Mouse (Mus musculus) hindbrain, embryonic 16.5 days (tissue): ENCODE measurements at regions not wholly inside any gene's neighbourhood (a gene's known extent, or its start where the extent isn't known, plus 50 kb on each side); places are given as distances from the start of the nearest gene placed in this dataset.
A peak's percentile ranks its signal among the peaks of the same experiment; 100 is the strongest.

ENCODE experiments used
- ATAC-seq: fragments of 200-750 bp; cut with Nextera tagmentation; 2 replicates; pipeline ENCODE4 v1.8.0; 2017; ENCODE audit warnings: moderate TSS enrichment, moderate library complexity
- H3K27ac ChIP-seq: fragments of 300-500 bp; sonication (generic); 2 replicates; pipeline ENCODE4 v1.5.1; 2014; ENCODE audit warnings: low read depth, mild to moderate bottlenecking, control low read depth, low read length, moderate library complexity
- H3K27me3 ChIP-seq: fragments of 300-500 bp; sonication (generic); replicated peaks from 2 replicates; pipeline ENCODE4 v1.6.1; 2014; ENCODE audit warnings: low read length; ENCODE audit not compliant: control insufficient read depth, insufficient read depth
- H3K36me3 ChIP-seq: fragments of 300-500 bp; sonication (generic); 2 replicates; pipeline ENCODE4 v1.6.1; 2014; ENCODE audit warnings: mild to moderate bottlenecking, low read length, moderate library complexity, mixed read lengths; ENCODE audit not compliant: control insufficient read depth, insufficient read depth
- H3K4me1 ChIP-seq: fragments of 300-500 bp; sonication (generic); 2 replicates; pipeline ENCODE4 v1.6.1; 2014; ENCODE audit warnings: low read depth, low read length; ENCODE audit not compliant: control insufficient read depth, insufficient read depth
- H3K4me2 ChIP-seq: fragments of 300-500 bp; sonication (generic); 2 replicates; pipeline ENCODE4 v1.6.1; 2014; ENCODE audit warnings: mild to moderate bottlenecking, low read length, control low read depth, moderate library complexity
- H3K4me3 ChIP-seq: fragments of 300-500 bp; sonication (generic); 2 replicates; pipeline ENCODE4 v1.5.1; 2014; ENCODE audit warnings: mild to moderate bottlenecking, low read length, control low read depth, moderate library complexity
- H3K9ac ChIP-seq: fragments of 300-500 bp; sonication (generic); 2 replicates; pipeline ENCODE4 v1.6.1; 2014; ENCODE audit warnings: low read depth, mild to moderate bottlenecking, control low read depth, low read length, moderate library complexity
- H3K9me3 ChIP-seq: fragments of 300-500 bp; sonication (generic); 2 replicates; pipeline ENCODE4 v1.6.1; 2014; ENCODE audit warnings: mild to moderate bottlenecking, low read length, moderate library complexity; ENCODE audit not compliant: control insufficient read depth
- WGBS: fragments of 180-500 bp; shearing (Covaris S2); extraction: QIAGEN DNeasy Blood & Tissue Kit; methylation state at CpG from one replicate; pipeline ENCODE4 v1.1.7; 2014; 5-methylcytosine and 5-hydroxymethylcytosine counted together

GRCm38 (mm10) chr10:35328319-35328862 is 383.3 kb downstream of the Amd2 start:
- H3K27ac ChIP-seq: no peak overlapping the region
- no peaks in the 10 kb centered on the region for H3K36me3 ChIP-seq
- H3K4me2 ChIP-seq: no peak overlapping the region
- no peak for ATAC-seq
- H3K9ac ChIP-seq: no peak overlapping the region
- 82% methylated on average over 2 of the region's 2 CpGs for WGBS
- no peak overlapping the region for H3K4me3 ChIP-seq
- H3K4me1 ChIP-seq: no peaks in the 10 kb centered on the region
- no peaks in the 10 kb centered on the region for H3K27me3 ChIP-seq
- H3K9me3 ChIP-seq: no peaks in the 10 kb centered on the region

GRCm38 (mm10) chr10:35298775-35299174 is 412.9 kb downstream of the Amd2 start:
- ATAC-seq: peak; percentile 60; the same call in 1 of the 2 replicates
- no peaks in the 10 kb centered on the region for H3K9me3 ChIP-seq
- H3K4me3 ChIP-seq: no peak overlapping the region
- H3K36me3 ChIP-seq: no peaks in the 10 kb centered on the region
- H3K4me2 ChIP-seq: no peak overlapping the region
- no peak overlapping the region for H3K9ac ChIP-seq
- no peaks in the 10 kb centered on the region for H3K4me1 ChIP-seq
- no peaks in the 10 kb centered on the region for H3K27me3 ChIP-seq
- no peak overlapping the region for H3K27ac ChIP-seq

- ATAC-seq: no peak
- no peaks in the 10 kb centered on the region for H3K27me3 ChIP-seq
These were observed 446.6 kb downstream of the Amd2 start for GRCm38 (mm10) chr10:35265066-35265465.

DNA sequence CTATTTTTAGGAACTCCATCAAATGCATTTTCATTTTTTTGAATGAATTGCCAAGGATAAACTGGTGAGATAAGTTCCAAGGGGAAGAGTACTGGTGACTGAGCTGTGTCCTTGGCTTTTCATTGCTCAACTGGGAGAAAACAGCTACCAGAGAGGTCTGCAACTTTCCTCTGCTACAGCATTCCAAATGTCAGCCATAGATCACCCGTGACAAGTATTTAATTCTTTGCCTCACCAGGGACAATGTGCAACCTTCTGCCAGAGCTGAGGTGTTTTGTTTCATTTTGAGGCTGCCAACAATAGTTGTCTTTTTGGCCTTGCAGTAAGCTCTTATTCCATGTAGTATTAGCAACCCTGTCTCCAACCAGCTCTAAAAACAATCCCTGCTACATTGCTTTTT is 475.3 kb downstream of the Amd2 start:
- 21% methylated on average over 1 of the region's 1 CpGs for WGBS
- Histone ChIP-seq H3K4me1 (no peaks in the 10 kb centered on the region; the same call in 1 of the 2 replicates), H3K4me2 (no peak overlapping the region), H3K36me3 (no peaks in the 10 kb centered on the region), H3K4me3 (no peak overlapping the region), H3K9ac (no peak overlapping the region), H3K27ac (no peak overlapping the region), H3K27me3 (no peaks in the 10 kb centered on the region), H3K9me3 (no peaks in the 10 kb centered on the region)
- ATAC-seq: no peak

More at GRCm38 (mm10) chr10:35265066-35265465, 446.6 kb downstream of the Amd2 start:
- Histone ChIP-seq H3K27ac (no peak overlapping the region), H3K4me1 (no peaks in the 10 kb centered on the region), H3K4me3 (no peak overlapping the region), H3K4me2 (no peak overlapping the region), H3K36me3 (no peaks in the 10 kb centered on the region), H3K9ac (no peak overlapping the region), H3K9me3 (no peaks in the 10 kb centered on the region)

DNA sequence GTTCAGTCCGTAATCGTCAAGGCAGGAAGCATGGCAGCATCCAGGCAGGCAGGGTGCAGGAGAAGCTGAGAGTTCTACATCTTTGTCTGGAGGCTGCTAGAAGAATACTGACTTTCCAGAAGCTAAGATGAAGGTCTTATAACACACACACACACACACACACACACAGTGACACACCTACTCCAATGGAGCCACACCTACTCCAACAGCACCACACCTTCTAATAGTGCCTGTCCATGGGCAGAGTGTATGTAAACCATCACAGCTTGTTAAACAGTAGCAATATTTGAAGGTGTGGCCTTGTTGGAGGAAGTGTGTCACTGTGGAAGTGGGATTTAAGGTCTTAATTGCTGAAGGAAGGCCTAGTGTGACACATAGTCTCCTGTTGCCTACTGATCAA is 476.4 kb downstream of the Amd2 start:
- Histone ChIP-seq H3K4me2 (no peak overlapping the region), H3K4me3 (no peak overlapping the region), H3K27ac (no peak overlapping the region), H3K27me3 (no peaks in the 10 kb centered on the region), H3K9me3 (no peaks in the 10 kb centered on the region), H3K4me1 (no peaks in the 10 kb centered on the region; the same call in 1 of the 2 replicates), H3K9ac (no peak overlapping the region), H3K36me3 (no peaks in the 10 kb centered on the region)
- 78% methylated on average over 2 of the region's 2 CpGs for WGBS
- no peak for ATAC-seq

- H3K4me3 ChIP-seq: no peak overlapping the region
- no peaks in the 10 kb centered on the region for H3K36me3 ChIP-seq
These were observed 482.2 kb downstream of the Amd2 start for GRCm38 (mm10) chr10:35229540-35229939.

More at GRCm38 (mm10) chr10:35229540-35229939, 482.2 kb downstream of the Amd2 start:
- H3K27me3 ChIP-seq: no peaks in the 10 kb centered on the region
- H3K9ac ChIP-seq: no peak overlapping the region
- H3K27ac ChIP-seq: no peak overlapping the region
- ATAC-seq: no peak
- no peaks in the 10 kb centered on the region for H3K4me1 ChIP-seq
- no peaks in the 10 kb centered on the region for H3K9me3 ChIP-seq
- H3K4me2 ChIP-seq: no peak overlapping the region
